Mouse (Mus musculus) megakaryocyte, adult 5-6 weeks (primary cell): ENCODE results near the gene Gm6525. TPM values are rescaled to one million over a fixed set of nuclear protein-coding genes. Genes with fewer than 3 reads are reported as not detected.

Experiments
- ATAC-seq: 2 replicates; pipeline ENCODE4 v1.8.0; 2016; ENCODE audit warnings: mild to moderate bottlenecking, inconsistent platforms; ENCODE audit not compliant: poor library complexity, severe bottlenecking
- total RNA-seq, 2 experiments: library from RNA; stranded (forward) in 1 of 2; stranded (reverse) in 1 of 2; fragments of 153-499, 151-499 nt in 1 of 2; fragments of 221-1000, 200-1000 nt in 1 of 2; gene quantifications; 2 replicates each; pipeline versions ENCODE4 v1.2.3 to v1.2.4; 2015 to 2017

Gm6525 gene
- total RNA-seq, 2 experiments from 2014 or later, result not detected

DNA sequence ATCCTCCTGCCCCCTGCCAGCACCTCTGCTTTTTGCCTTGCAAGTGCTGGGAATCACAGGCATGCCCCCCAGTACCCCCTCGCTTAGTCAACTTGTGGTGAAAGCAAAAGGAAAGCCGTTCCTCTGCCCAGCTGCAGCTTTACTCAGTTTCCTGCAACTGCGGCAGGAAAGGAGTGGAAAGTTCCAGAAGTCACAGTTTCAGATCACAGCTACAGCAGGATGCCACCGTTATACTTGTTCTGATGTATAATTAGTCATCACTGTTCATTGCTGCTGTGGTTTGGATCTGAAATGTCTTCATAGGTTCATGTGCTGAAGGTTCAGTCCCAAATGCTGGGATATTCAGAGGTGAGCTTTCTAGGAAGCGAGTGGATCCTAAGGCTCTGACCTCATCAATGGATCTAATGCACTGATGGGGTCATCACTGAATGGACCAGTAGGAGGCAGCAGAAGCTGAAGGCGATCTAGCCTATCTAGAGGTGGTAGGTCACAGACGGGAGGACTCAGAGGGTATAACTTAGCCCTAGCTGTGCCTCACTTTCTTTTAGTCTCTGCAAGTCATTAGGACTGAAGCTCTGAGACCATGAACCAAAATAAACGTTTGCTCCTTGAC is 4.4 kb upstream of the Gm6525 start:
- no peak for ATAC-seq

DNA sequence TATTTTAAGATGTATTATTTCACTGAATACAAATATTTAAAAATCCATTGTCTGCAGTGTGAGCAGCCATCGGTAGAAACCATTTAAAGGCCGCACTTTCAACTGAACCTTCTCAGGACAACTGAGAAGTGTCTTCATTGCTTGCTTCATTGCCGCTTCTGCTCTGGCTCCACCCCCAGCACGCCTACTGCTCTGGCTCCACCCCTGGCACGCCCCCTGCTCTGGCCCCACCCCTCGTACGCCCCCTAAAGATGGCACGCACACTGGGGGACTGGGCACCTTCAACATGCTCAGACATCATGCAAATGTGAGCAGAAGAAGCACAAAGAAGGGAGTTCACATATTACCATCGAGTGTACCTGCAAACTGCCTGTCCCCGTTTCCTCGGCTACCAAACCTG is 1.5 kb upstream of the Gm6525 start:
- no peak for ATAC-seq

DNA sequence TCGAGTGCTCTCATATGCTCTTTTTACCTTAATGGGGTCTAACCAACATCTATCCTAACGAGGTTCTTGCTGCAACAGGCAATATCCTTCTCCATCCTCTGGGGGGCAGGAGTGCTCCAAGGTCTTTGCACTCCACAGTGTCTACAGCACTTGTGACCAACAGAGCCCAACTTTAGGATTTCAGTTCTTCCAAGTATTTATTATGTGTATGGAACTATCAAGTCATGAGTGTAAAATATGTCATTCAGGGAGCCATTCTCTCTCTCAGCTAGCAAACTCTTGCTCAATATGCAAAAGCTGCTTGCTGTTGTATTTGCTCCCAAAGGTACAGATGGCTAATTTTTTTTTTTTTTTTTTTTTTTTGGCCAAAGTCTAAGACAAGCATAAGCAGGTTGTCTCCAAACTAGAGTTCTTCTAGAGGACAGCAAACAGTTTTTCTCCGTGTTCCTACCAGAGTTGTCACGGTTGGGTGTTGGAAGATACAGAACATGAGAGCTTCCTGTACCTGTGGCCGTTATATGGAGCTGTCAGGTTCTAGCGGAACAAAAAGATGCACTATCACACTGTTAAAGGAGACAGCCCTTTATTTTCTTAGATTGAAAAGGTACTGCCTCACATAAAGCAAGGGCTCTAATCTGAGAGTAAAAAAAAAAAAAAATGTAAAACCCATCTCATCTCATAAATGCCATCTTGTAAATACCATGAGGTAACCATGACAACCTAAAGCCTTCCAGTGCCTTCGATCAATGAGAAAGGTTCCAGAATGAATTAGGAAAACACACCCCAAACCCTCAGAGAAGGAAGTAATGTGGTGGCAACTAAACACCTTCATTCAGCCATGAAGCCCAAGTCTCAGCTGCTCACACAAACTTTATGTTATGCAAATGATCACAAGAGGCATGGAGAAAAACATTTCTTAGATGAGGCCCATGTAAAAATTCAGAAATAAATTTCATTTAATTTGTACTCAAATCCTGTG is 1.7 kb downstream of the Gm6525 start:
- ATAC-seq, result peak; percentile 70

DNA sequence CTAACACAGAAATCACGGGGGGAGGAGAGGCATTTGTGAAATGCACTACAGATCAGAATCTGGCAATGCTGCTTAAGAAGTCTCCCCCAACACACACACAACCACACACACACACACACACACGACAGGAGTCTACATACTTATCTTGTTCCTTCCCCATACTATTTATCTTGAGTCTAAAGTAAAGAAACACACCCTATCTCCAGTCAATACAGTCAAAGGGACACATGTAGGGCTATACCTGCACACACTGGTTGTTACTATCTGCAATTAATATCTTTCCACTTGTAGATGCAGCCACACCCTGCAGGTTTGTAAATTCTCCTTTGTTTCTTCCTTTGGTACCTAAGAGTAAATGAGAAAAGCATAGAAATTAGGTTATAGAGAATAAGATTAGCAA is 3.9 kb downstream of the Gm6525 start:
- ATAC-seq, result no peak

DNA sequence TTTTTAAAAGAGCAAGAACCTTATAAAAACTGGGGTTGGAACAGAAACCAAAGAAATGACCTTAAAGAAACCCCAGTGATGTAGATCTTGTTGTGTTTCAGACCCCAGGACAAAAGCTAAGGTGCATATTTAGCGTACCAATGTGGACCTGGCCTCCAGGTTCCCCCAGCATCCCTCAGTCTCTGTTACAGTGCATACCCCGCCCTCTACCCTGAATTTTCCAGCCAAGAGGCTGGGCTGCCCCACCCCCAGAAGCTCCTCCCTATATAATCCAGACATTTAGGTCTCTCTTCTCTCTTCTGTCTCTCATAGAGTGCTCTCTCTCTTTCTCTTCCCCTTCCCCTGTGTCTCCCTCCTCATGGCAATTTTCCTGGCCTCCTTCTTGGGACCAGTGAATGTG is 6.4 kb downstream of the Gm6525 start:
- ATAC-seq, result no peak

DNA sequence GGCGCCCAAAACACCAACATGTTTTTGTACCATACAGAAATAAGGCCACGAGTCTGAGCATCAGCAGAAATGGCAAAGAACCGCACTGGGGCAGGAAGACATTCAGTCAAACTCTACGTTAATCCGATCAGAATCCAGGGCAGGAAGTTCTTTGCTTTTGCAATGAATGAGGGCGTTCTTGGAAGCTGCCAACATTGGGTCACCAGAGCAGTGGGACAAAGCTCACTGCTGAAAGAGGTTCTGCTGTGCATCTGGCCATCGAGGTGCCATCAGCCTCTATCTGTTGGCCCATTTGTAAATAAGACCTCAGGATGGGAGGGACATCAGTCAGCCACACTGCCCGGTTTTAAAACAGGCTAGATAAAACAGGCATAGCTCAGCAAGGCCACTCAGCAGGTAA is 7.2 kb downstream of the Gm6525 start:
- ATAC-seq, result no peak

DNA sequence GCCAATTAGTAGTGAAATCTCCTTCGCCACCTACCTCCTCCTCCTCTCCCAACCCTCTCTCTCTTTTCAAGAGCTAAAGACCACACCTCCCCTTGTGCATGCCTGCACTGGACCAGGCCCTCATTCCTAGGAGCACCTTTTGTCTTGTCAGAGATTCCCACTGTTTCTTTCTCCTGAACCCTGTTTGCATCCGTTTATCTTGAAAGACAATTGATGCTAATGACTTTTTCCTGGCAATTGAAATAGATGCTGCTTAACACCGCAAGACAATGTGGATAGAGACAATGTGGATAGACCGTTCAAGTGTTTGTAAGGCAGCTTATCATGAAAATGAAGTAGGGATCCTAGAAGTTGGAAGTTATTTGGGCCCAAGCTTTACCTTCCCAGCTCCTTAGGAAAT is 7.8 kb downstream of the Gm6525 start:
- ATAC-seq, result no peak

DNA sequence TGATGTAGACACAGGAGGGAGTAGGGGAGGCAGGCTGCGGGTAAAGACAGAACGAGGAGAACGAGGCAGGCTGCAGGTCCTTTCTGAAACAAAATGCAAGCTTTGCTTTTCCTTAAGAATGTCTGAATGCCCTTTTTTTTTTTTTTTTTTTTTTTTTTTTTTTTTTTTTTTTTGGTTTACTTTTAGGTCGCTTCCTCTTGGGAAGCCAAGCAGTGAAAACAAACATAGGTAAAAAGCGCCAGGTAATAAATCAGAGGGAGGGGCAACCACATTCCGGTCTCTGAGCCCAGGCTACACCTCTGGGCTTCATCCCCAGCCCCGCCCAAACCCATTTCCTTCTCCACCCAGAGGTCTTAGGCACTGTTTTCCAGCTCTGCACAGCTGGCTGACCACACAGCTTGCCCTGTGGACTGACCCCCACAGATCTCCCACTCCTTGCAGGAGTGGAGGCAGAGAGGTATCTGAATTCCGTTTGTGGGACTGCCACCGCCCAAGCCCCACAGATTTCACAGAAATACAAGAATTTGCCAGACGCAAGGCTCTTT is 15.8 kb downstream of the Gm6525 start:
- no peak for ATAC-seq

DNA sequence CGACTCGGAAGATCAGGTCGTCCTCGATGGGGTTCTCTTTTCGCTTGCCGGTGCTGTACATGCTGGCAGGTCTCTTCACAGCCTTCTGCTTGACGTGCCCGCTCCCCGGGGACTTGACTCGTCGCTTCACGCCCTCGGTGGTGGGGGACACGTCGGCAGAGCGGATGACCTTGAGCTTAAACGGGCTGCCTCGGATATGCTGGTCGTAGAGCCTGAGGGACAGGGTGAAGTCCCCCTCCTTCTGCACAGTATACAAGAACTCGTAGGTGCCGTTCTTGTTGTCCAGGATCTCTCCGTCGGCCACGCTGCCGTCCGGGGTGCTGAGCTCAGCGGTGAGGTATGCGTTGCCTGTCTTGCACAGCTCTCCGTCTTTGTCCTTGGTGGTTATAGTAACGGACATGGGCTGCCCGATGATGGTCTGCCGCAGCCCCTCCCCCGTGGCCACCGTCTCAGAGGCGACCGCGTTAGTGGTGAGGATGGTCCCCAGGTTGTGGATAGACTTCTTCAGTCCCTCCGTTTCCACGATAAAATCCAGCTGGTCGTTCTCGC is 16.7 kb downstream of the Gm6525 start:
- ATAC-seq, result 0 out of 2 replicates have a peak, but pooled peaks have one; percentile 40

DNA sequence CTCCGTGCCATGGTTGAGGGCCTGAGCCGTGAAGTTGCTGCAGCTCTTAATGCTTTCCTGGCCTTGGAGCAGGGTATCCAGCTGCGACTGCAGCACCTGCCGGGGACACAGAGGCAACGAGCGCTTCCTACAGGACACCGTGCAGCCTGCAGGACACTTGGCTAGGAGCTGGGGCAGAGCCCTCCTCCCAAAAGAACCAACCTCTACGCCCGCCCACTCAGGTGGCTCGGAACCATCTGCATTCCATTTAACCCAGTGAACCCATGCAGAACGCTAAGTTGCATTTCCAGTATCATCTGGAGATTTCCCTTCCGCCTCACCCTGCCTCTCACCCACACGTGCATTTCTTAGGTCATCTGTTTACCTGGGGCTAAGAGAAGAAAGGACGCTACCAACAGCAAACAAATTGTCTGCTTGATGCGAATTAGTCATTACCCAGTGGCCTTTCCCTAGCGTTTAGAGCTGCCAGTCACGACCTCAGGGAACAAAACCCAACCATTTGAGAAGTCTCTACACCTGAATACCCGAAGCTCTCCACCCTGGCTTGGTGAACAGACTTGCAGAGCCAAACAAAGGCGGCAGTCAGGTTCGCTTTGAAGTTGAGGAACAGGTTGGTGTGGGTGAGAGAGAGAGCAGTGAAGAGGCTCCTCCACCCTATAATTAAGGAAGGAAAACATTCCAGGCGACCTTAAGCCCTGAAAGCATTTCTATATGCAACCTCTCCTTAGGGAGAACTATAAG is 17.4 kb downstream of the Gm6525 start:
- no peak for ATAC-seq

DNA sequence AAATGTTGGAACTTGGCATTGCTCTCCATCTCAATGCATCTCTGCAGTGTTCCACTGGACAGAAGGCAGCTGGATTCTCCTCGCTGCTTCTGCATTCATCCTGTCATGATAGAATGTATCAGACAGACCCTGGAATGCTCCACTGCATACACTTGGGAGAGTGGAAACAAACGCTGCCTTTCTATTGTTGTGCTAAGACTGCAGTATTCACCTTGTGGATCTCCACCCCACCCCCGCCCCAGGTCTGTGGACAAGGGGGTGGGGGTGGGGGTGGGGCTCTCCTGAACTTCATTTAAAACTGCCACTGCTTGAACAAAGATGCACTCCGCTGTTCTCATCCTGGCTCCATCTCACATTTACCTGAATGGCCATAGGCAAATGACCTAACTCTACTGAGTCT is 20.0 kb downstream of the Gm6525 start:
- no peak for ATAC-seq

DNA sequence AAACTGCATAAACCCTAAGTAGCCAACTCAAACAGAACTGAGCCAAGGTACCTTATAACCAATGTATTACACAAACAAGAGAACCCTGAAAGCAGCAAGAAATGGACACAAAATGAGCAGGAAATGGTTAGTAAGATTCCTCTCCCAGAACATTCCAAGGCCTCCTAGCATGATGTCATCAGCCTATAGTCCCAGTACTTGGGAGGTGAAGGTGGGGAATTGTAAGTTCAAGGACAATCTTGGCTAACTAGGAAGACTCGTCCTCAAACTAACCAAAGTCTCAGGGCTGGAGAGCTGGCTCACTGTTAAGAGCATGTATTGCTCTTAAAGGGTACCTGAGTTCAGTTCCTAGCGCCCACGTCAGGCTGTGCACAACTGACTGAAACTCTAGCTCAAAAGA is 24.3 kb downstream of the Gm6525 start:
- no peak for ATAC-seq

DNA sequence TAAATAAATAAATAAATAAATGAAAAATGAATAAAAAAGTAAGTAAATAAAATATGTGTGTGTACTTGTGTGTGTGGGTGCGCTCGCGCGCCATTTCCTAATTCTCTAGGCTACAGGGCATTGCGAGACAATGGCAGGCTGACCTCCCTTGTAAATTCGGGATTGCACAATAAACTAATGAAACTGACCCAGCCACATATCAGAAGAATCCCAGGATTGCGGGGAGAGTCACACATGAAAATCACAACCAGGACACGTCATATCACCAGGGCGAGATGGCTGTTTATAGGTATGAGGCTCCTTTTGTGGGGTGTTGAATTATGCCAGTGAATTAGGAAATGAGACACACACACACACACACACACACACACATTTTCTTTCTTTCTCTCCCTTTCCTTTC is 25.6 kb downstream of the Gm6525 start:
- ATAC-seq, result no peak

DNA sequence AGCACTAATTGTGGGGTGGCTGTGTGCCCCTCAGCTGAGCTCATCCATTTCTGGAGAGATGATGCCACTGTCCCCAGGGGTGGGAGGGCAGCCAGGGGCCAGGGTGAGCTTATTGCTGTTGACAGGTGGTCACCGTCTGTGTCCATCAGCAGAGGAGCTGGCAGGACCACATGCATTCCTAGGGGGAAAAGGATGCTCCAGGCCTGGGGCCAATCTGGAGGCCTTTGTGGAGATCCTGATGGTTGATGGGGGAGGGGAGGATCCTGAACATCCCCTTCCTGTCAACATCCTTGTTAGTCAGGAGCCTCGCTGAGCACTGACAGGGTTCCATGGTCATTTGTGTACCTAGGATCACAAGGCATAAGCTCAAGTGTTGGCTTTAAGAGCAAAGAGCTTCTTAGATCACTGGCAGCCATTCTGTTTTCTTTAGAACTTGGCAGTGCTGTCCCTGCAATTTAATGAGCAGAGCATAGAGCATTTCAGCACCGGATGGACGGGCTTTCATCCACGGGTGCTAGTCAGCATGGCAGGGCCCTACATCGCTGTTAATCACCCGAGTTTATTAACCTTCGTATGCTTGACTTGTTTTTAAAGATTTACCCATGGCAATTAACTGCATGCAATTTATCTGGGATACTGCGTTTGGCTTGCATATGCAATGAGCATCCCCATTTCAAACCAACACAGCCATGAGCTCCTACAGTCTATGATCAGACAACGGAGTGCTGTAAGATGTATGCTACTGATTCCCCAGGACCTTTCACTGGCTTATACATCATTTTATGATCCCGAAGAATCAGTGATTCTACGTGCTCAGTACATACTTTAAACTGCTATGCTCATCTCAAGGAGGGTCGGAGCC is 26.9 kb downstream of the Gm6525 start:
- ATAC-seq, result no peak

DNA sequence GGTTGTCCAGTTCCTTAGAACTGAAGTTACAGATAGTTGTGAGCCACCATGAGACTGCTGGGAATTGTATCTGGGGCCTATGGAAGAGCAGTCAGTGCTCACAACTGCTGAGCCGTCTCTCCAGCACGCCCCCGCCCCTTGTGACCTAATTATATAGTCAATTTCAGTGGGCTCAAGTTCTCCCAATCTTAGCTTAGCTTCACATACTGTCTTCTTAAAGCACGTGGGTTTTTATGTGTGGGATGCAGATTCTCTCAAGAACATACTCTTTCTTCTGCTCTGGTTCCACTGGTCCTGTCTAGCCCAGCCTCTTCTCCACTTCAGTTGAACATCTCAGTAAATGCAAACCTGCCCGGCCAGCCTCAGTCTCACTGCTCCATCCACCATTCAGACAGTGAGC is 30.7 kb downstream of the Gm6525 start:
- no peak for ATAC-seq

DNA sequence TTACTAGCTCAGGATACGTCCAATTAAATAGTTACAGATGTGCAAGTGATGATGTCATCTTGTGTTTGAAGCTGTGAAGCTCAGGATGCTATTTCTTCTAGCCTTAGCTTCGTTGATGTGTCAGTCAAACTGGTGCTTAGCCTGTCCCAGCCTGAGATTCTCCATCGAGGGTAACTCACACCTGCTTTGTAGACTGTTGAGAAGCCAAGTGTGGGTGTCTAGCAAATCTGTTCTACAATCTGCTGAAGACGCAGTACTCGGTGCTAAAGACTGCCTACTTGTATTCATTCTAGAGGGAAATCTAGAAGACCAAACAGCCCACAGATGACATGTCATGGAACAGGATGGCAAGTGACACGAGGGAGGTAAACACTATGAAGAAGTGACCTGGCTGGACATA is 31.7 kb downstream of the Gm6525 start:
- ATAC-seq, result no peak

DNA sequence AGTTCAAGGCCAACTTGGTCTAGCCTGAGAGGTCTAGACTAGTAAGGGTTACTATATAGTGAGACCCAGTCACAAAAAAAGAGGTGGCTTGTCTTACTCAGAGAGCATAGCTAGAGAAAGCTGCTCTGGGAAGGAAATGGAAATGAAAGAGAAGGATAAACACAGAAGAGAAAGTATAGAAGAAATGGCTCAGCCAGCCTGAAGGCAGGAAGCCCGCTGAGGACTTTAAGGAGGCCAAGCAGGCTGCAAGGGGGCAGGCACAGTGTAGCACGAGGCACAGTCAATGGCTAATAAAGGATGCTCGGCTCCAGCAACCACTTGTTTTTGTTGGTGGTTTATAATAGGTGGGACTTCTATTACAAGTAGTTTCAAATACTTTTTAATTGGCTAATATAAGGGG is 32.2 kb downstream of the Gm6525 start:
- ATAC-seq, result no peak

DNA sequence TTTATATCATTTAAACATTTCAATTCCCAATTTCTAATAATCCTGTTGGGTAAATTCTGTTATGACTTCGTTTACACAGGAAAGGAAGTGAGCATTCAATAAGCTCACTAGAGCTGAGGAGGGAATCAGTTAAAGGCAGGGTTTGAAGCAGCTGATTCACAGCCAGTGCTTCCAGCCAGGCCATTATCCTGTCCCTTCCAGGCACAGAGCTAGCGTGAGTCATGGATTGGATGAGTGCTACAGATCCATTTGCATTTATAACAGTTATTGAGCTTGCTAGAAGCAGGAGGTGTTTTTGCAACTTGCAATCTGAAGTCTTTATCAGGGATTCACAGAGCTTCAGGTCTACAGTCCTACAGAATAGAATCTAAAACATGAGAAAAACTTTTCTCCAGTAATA is 33.5 kb downstream of the Gm6525 start:
- no peak for ATAC-seq

DNA sequence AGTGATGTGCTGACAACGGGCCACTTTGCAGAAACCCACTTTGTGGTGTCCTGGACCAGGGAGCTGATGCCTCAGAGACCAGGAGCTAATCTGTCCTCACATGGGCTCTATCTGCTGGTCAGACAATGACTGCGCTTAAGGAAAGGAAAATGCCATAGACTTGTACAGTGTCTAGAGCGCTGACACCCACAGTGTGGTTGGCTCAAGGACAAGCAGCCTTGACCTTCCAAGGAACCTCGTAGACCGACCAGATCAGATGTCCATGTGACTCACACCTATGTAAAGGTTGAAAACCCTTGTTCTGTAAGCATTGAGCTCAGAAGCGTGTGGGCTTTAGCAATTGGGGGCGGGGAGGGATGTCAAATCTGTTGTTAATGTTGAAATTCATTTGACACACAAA is 34.6 kb downstream of the Gm6525 start:
- no peak for ATAC-seq

DNA sequence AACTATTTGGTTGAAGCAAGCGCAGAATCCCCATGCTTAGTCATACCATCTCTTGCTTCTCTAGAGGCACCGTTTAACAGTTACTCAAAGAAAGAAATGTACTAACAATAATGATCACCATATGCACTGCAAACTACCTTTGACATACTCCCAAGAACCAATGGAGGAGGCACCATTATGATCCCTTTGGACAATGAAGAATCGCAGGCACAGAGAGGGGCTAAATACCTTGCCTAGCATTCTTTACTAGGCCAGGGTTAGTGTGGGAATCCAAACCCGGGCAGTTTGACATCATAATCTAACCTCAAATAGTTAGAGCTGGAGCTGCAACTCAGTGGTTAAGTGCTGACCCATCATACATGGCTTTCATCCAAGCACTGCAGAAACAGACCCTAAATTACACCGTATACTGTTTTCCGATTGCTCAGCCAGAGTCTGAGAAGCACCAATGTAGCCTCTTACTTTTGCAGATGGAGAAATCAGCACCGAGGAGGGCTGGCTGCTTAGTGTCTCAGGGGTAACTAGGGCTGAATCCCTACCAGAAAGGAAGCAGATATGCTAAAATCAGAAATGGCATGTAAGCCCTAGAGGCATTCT is 35.1 kb downstream of the Gm6525 start:
- ATAC-seq, result no peak
